Mouse (Mus musculus): ENCODE measurements around the gene Snrnp27. TPM values are rescaled to one million over a fixed set of nuclear protein-coding genes. Genes with fewer than 3 reads are reported as not detected.

Snrnp27 gene
- polyA plus RNA-seq (2016; fragmentation: Nextera tagmentation; extraction: Ambion mirVana) = 129 and 133 TPM in 2 replicates

DNA sequence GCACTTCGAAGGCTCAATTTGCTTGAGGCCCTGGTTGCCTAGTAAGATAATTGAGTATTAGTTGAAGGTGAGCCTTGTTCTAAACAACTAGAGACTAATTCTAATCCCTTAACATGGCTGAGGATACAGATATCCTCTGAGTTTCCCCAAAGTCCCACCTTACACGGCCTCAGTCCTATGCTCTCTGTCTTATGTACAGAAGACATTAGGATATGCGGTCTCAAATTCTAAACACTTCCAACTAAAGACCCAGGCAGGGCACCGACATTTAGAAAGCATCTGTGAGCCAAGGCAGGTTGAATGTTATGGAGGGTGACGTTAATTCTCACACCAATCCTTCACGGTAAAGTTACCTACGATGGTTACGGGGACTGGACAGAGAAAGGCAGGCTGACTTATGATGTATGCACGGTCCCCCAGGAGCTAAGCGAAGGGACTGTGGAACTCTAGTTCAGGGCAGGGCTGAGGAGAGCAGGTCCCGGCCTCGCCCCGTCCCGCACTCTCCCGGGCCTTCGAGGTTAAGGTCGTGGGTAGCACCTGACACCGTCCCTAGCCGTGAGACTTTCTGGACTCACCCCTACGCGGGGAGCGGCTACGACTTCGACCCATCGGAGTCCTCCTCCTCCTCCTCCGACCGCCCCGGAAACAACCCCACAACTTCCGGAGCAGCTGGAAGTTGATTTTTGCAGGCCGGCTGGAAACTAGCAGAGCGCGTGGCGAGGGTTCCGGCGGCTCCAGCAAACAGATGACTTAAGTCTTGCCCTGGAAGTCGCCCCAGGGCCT is at the start of gene Snrnp27:
Gene Snrnp27, minus strand, starts transcription at position 651 of the 783 bp plus-strand sequence.
- WGBS = 2% methylated on average over 36 of the region's 36 CpGs
- Histone ChIP-seq H3K36me3 (peaks cover 39% of the 10 kb centered on the region), H3K27ac (peak within 1 kb of the TSS; percentile 87), H3K27me3 (ENCODE audit: low read depth, poor library complexity, severe bottlenecking) (no peaks in the 10 kb centered on the region), H3K4me3 (peak within 1 kb of the TSS; percentile 92), H3K9me3 (replicated peaks) (no peaks in the 10 kb centered on the region), H3K4me1 (peaks cover 14% of the 10 kb centered on the region)
- peak; percentile 96 for DNase-seq (ENCODE audit: low spot score)

DNA sequence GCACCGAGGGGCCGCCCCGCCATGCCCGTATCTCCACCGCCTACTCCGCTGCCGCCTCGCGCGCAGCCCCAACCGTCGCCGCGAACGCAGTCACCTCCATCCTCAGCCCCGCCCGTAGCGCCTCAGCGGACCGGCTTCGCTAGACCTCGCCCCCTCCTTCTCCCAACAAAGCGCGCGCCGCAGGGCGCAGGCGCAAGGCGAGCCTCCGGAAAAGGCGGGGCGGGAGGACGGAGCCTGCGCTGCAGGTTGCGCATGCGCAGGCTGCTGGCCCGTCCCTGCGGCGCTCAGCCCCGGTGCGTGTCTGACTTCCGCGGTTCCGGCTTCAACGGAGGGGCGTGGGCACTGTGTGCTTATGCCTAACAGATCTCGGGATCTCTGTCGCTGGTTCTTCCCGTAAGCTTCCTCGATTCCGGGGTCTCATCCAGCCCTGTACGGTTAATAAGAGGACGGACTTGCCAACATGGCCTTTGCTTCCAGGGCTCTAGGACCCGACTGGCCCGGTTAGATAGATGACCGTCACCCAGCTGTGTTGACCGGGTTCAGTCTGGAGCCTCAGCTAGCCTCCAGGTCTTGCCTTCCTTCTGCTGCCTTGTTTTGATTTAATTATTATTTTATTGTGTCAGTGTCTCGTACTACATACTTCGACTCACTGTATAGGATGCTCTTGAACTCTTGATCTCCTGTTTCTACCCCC is 49.0 kb upstream of the Snrnp27 start, which contains the start of gene Gmcl1:
Gene Gmcl1, minus strand, starts transcription at position 201 of the 694 bp plus-strand sequence.
- Histone ChIP-seq H3K27ac (peak within 1 kb of the TSS; percentile 89), H3K4me3 (peak within 1 kb of the TSS; percentile 83), H3K36me3 (no peaks in the 10 kb centered on the region), H3K4me1 (peaks cover 21% of the 10 kb centered on the region), H3K9me3 (replicated peaks) (no peaks in the 10 kb centered on the region), H3K27me3 (ENCODE audit: low read depth, poor library complexity, severe bottlenecking) (no peaks in the 10 kb centered on the region)
- WGBS = under 1% methylated on average over 59 of the region's 59 CpGs
- DNase-seq (ENCODE audit: low spot score) = peak; percentile 96

DNA sequence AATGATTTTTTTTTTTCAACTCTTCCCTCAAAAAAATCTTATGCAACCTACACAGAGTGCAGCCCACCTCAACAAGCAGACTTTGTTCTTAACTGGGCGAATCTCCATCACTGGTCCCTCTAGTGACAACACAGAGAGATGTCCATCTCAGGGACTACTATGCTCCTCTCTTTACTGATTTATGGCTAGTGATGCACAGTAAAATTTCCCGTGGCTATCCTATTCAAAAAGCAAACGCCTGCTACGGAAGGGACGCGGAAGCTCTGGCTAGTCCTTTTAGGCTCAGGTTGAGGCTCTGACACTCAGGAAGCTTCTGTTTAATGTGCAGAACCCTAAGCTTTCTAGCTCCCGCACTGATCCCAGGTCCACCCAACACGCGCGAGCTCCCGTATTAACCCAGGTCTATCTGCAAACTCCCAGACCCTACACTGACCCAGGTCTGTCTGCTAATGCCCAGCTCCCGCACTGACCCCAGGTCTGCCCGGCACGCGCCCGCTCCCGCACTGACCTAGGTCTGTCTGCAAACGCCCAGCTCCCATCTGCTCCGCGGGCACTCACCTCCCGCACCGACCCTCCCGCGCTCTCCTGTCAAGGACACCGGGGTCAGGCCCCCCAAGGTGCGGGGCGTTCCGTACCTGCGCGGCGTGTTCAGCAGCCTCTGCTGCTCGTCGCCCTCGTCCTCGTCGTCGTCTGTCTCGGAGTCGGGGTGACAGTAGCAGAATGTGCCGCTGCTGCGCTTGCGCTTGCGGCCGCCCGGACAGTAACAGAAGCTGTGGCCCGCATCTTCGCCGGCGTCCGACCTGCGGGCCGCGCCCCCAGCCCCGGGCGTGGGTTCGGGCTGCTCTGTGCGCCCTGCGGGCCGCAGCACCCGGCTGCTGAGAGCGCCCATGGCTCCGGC is 48.2 kb upstream of the Snrnp27 start:
- peaks cover 2% of the 10 kb centered on the region for H3K36me3 ChIP-seq
- H3K9me3 ChIP-seq (replicated peaks) = no peaks in the 10 kb centered on the region
- peak overlapping the region; percentile 89 for H3K27ac ChIP-seq
- no peak for DNase-seq (ENCODE audit: low spot score)
- H3K4me3 ChIP-seq = peak overlapping the region; percentile 83
- under 1% methylated on average over 62 of the region's 62 CpGs for WGBS
- H3K27me3 ChIP-seq (ENCODE audit: low read depth, poor library complexity, severe bottlenecking) = no peaks in the 10 kb centered on the region
- peaks cover 21% of the 10 kb centered on the region for H3K4me1 ChIP-seq

DNA sequence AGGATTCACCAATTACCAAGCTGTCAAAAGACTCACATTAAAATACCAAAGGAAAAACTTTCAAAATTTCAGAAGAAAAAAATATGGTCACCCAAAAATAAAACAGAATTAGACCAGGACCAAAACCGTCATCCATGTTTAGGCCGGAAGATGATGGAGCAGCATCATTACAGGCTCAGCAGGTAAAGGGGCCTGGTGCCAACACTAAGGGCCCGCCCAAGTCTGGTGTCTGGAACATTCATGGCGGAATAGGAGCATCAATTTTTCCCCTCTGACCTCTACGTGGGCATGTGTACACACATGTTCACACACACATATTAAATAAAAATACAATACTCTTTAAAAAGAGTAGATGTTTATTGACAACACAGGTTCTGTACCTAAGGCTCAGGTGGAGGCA is 44.4 kb upstream of the Snrnp27 start:
- H3K4me1 ChIP-seq = peaks cover 12% of the 10 kb centered on the region
- H3K9me3 ChIP-seq (replicated peaks) = no peaks in the 10 kb centered on the region
- H3K4me3 ChIP-seq = no peak overlapping the region
- no peak overlapping the region for H3K27ac ChIP-seq
- WGBS = 94% methylated on average over 5 of the region's 5 CpGs
- no peak for DNase-seq (ENCODE audit: low spot score)
- no peaks in the 10 kb centered on the region for H3K27me3 ChIP-seq (ENCODE audit: low read depth, poor library complexity, severe bottlenecking)
- H3K36me3 ChIP-seq = peaks cover 24% of the 10 kb centered on the region

DNA sequence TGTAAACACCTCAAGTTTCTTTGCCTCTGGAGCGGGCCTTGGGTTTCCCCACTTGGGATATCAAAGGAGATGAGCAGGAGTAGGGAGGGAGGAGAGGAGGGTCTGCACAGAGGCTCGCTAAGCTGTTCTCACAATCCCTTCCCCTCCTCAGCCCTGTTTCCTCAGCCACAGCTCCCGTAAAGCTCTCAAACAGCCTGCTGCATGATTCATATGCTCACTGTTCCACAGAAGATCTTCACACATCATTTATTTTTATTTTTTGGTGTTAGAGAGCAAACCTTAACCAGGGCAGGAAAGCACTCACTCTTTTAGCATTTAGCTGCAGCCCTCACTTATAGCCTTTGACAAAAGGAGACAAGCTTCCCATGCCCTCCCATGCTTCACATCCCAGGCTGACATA is 37.7 kb upstream of the Snrnp27 start:
- WGBS = 79% methylated on average over 3 of the region's 3 CpGs
- H3K4me3 ChIP-seq = no peak overlapping the region
- DNase-seq (ENCODE audit: low spot score) = no peak
- H3K9me3 ChIP-seq (replicated peaks) = no peaks in the 10 kb centered on the region
- H3K4me1 ChIP-seq = no peaks in the 10 kb centered on the region
- H3K27me3 ChIP-seq (ENCODE audit: low read depth, poor library complexity, severe bottlenecking) = no peaks in the 10 kb centered on the region
- peaks cover 48% of the 10 kb centered on the region for H3K36me3 ChIP-seq
- no peak overlapping the region for H3K27ac ChIP-seq

DNA sequence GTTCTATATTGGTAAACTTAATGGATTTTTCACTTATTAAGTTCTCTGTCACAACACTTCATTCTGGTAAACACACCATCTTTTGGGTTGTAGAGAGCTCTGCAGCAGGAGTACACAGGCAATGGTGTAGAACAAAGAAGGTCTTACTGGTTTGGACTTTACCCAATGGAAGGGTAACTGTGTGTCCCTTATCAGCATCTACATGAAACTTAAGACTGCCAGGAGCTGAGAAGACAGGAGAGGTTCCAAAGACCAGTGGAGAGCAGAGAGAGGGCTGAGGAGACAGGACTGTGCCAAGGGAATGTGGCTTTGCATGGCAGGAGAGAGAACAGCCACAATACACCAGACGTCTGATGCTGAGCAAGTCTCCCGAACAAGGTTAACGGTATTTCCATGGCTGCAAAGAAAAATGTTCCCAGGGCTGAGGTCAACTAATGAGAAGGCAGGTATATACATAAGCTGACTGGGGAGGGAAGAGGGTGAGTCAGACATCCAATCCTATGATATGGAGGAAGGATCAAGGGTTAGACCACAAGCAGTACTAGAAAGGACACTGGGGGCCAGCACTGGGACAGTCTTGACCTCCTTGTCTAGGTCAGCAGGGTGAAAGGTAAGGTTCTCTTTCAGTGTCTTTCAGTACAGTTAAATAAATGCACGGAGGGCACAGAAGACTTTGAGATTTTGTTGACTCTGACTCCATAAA is 23.9 kb upstream of the Snrnp27 start:
- Histone ChIP-seq H3K27ac (no peak overlapping the region), H3K27me3 (ENCODE audit: low read depth, poor library complexity, severe bottlenecking) (no peaks in the 10 kb centered on the region), H3K9me3 (replicated peaks) (no peaks in the 10 kb centered on the region), H3K4me1 (0 out of 2 replicates have a peak, but pooled peaks cover 3% of the 10 kb centered on the region), H3K36me3 (peaks cover 57% of the 10 kb centered on the region), H3K4me3 (no peak overlapping the region)
- no peak for DNase-seq (ENCODE audit: low spot score)
- WGBS = 90% methylated on average over 4 of the region's 4 CpGs

DNA sequence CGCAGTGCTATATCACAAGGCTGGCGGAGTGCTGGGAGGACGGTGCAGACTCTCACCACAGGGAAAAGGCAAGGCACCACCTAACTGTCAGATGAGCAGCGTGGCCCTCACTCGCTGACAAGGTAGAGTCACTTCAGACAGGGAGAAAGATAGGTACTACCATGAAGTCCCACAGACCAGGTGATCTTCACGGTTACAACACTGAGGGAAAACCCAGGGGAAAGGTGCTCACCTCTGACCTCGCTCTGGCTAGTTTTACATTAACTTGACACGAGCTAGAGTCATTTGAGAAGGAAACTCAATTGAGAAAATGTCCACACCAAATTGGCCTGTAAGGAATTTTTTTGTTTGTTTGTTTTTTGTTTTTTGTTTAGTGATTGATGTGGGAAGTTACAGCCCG is 18.3 kb upstream of the Snrnp27 start:
- Histone ChIP-seq H3K27ac (no peak overlapping the region), H3K4me3 (no peak overlapping the region), H3K9me3 (replicated peaks) (no peaks in the 10 kb centered on the region), H3K36me3 (peaks cover 85% of the 10 kb centered on the region), H3K27me3 (ENCODE audit: low read depth, poor library complexity, severe bottlenecking) (no peaks in the 10 kb centered on the region), H3K4me1 (0 out of 2 replicates have a peak, but pooled peaks cover 3% of the 10 kb centered on the region)
- WGBS = 94% methylated on average over 9 of the region's 9 CpGs
- DNase-seq (ENCODE audit: low spot score) = no peak

DNA sequence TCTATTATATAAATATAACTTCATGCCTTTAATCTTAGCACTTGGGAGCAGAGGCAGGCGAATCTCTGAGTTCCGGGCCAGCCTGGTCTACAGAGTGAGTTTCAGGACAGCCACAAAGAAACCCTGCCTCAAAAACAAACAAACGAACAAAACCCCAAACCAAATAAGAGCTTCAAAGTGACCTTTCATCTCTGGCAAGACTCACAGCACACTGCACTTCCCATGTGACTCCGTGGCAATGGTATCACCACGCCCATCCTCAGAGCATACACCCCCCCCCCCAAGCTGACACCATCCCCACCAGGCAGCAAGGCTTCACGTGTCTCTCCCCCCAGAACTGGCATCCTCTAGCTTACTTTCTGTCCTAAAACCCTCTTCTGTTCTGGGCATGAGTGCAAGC is 13.6 kb upstream of the Snrnp27 start:
- Histone ChIP-seq H3K9me3 (replicated peaks) (no peaks in the 10 kb centered on the region), H3K36me3 (peaks cover 78% of the 10 kb centered on the region), H3K4me3 (no peak overlapping the region), H3K4me1 (no peaks in the 10 kb centered on the region), H3K27me3 (ENCODE audit: low read depth, poor library complexity, severe bottlenecking) (no peaks in the 10 kb centered on the region), H3K27ac (no peak overlapping the region)
- WGBS = 82% methylated on average over 6 of the region's 6 CpGs
- DNase-seq (ENCODE audit: low spot score) = no peak

DNA sequence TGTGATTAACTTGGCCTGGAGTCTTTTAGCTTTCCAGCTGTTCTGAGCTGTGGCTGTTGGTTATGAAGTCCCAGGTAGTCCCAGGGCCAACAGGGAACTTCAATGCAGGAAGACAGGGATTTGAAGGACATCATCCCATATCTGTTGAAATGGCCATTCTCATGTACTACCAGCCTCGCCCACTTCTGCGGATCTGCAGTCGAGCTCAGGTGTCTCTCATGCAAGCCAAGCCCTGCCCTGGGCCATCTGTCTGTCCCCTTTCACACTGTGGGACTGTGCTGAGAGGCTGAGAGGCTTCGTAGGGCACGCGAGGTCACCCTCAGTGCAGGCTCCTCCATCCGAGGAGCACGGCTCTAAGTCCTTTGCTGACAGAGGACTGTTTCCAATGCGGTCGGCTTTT is 11.9 kb upstream of the Snrnp27 start:
- Histone ChIP-seq H3K36me3 (peaks cover 68% of the 10 kb centered on the region), H3K27me3 (ENCODE audit: low read depth, poor library complexity, severe bottlenecking) (no peaks in the 10 kb centered on the region), H3K9me3 (replicated peaks) (no peaks in the 10 kb centered on the region), H3K27ac (no peak overlapping the region), H3K4me1 (no peaks in the 10 kb centered on the region), H3K4me3 (no peak overlapping the region)
- WGBS = 86% methylated on average over 10 of the region's 10 CpGs
- no peak for DNase-seq (ENCODE audit: low spot score)

DNA sequence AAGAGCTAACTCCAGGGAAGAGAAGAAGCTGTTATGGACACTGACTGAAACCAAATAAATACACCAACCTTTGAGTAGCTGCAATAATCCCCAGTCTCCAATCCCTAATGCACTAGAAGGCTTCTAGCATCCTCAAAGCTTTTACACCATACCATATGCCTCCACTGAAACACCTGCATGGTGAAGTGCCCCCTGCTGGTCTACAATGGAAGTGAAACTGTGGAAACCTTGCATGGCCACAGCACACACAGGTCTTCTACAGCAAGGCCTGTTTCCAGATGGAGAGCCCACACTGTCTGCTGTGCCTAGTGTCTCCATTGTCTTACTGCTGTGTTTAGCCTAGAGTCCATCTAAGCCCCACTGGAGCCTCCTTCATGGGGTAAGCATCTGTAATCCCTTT is 10.1 kb upstream of the Snrnp27 start:
- Histone ChIP-seq H3K4me1 (no peaks in the 10 kb centered on the region), H3K4me3 (no peak overlapping the region), H3K36me3 (peaks cover 67% of the 10 kb centered on the region), H3K9me3 (replicated peaks) (no peaks in the 10 kb centered on the region), H3K27me3 (ENCODE audit: low read depth, poor library complexity, severe bottlenecking) (no peaks in the 10 kb centered on the region), H3K27ac (no peak overlapping the region)
- DNase-seq (ENCODE audit: low spot score) = peak; percentile 63

DNA sequence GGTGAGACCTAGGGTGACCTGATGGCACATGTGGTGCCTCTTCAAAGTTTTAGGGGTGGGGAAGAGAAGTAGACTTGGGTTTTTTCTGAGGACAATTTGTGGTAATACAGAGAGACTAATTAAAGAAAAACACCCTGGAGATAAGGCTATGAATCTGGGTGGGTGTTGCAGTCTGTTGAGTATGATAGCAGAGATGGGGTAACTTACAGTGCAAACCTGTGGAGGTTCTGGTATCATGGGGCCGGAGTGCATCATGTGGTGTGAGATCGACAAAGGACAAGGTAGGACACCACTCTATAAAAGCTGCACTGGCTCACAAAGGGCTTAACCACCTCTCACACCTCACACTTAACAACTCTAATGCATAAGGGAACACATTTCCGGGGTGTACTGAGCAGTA is 5.3 kb upstream of the Snrnp27 start:
- 90% methylated on average over 3 of the region's 3 CpGs for WGBS
- no peak overlapping the region for H3K27ac ChIP-seq
- no peaks in the 10 kb centered on the region for H3K27me3 ChIP-seq (ENCODE audit: low read depth, poor library complexity, severe bottlenecking)
- H3K9me3 ChIP-seq (replicated peaks) = no peaks in the 10 kb centered on the region
- no peak overlapping the region for H3K4me3 ChIP-seq
- peaks cover 26% of the 10 kb centered on the region for H3K36me3 ChIP-seq
- 0 out of 2 replicates have a peak, but pooled peaks cover 3% of the 10 kb centered on the region for H3K4me1 ChIP-seq
- no peak for DNase-seq (ENCODE audit: low spot score)

DNA sequence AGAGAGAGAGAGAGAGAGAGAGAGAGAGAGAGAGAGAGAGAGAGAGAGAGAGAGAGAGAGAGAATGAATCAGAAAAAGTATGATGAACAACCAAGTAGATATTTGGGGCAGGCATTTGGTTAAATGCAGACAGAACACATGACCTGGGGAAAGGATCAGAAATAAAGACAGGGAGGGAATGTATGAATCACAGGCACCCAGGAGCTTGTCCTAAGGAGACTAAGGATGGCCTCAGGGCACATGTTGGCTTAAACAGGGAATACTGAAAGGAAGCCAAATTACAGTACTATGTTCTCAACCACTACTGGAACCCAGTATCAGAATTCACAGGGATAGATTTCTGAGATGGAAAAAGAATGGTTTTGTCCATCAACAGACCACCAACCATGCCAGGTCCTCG is 2.6 kb upstream of the Snrnp27 start:
- no peak overlapping the region for H3K4me3 ChIP-seq
- DNase-seq (ENCODE audit: low spot score) = no peak
- H3K27me3 ChIP-seq (ENCODE audit: low read depth, poor library complexity, severe bottlenecking) = no peaks in the 10 kb centered on the region
- H3K9me3 ChIP-seq (replicated peaks) = no peaks in the 10 kb centered on the region
- H3K27ac ChIP-seq = no peak overlapping the region
- WGBS = 76% methylated on average over 1 of the region's 1 CpGs
- H3K4me1 ChIP-seq = peaks cover 14% of the 10 kb centered on the region
- peaks cover 31% of the 10 kb centered on the region for H3K36me3 ChIP-seq
